Comparison of ENCODE assay signal across 11 mouse cellular contexts in the genomic region with DNA sequence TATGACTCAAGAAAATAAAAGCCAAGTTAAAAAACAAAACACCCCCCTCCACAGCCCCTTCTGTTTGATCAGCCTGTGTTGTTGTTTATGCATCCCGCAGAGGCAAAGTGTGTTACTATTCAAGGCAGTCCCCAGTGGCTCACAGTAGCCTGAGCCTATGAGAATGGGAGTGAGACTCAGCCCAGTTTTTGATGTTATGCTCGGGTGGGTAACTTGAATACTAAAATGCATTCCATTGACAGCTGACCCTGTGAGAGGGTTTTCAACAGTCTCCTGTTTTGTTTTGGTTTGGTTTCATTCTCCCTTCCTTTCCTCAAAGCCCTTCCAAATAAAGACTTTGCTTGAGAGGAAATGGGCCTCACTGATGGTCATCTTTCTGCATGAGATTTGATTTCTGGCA. TPM values are rescaled to one million over a fixed set of nuclear protein-coding genes. Genes with fewer than 3 reads are reported as not detected.
DNase-seq lines count a peak whose midpoint lies in the region; ATAC-seq lines count a peak whose summit lies in the region.
"Had no signal": no experiment of that assay in that cellular context is flagged by ENCODE, and none has a peak within 500 bp of the region (broad histone marks: within the 10 kb centered on the region; RNA-seq: fewer than 3 reads in every experiment).

No protein-coding gene starts in this region.

- peak; percentile 17 for DNase-seq in cerebellum, adult 9-11 months
- DNase-seq in cerebellum, postnatal 25 days, result no peak
- peak; percentile 4 for DNase-seq in lung, postnatal 10 days
- no peak for DNase-seq in lung, postnatal 4 days
- peak; percentile 37 for DNase-seq in layer of hippocampus, adult 9-11 months
- peak; percentile 79 for DNase-seq in retina, postnatal 1 day
- DNase-seq: heart, adult 11 months; kidney, adult 9 months had no signal

- no peak for ATAC-seq in erythroblast, adult 5-6 weeks (replicated peaks; ENCODE audit: low FRiP score, poor library complexity, severe bottlenecking)
- ATAC-seq in monocyte, adult 5-6 weeks (replicated peaks; ENCODE audit: insufficient number of reproducible peaks, low FRiP score, low TSS enrichment, poor library complexity, severe bottlenecking), result no peak
- ATAC-seq: liver, embryonic 12.5 days had no signal

RNA-seq across cellular contexts. Expression of a gene that starts 8.9 kb away (rescaled TPM):
- not detected in 2 replicates for total RNA-seq in erythroblast, adult 5-6 weeks (2015; ENCODE audit: low replicate concordance)
- total RNA-seq in erythroblast, adult 5-6 weeks (2017; ENCODE audit: low replicate concordance), result 0.84 TPM in 1 of 2 replicates, not detected in the other
- total RNA-seq in monocyte, adult 5-6 weeks (2017), result 2.9 to 7.0 TPM (median 3.7 TPM) in 3 replicates

Comparison
In these comparisons a context has a peak if more than half of its experiments do, and no peak if none do; other contexts are left out.
1. DNase-seq: peak in cerebellum, adult 9-11 months (single experiment), lung, postnatal 10 days (single experiment), layer of hippocampus, adult 9-11 months (single experiment) and retina, postnatal 1 day (single experiment); none in cerebellum, postnatal 25 days (0 of 2) and lung, postnatal 4 days (0 of 2).